Mouse (Mus musculus): ENCODE results near the gene Dffa. TPM values are rescaled to one million over a fixed set of nuclear protein-coding genes. Genes with fewer than 3 reads are reported as not detected.

Gene Dffa
- 30.6 and 33.8 TPM in 2 replicates for polyA plus RNA-seq (2016; fragmentation: Nextera tagmentation; extraction: Ambion mirVana)

GRCm38 (mm10) chr4:149103875-149104561 is at the start of gene Dffa:
Dffa (plus strand) TSS chr4:149104146.
- WGBS, result under 1% methylated on average over 35 of the region's 35 CpGs
- peak; percentile 90 for DNase-seq (ENCODE audit: low spot score)
- peaks cover 11% of the 10 kb centered on the region for H3K4me1 ChIP-seq
- peak within 1 kb of the TSS; percentile 72 for H3K4me3 ChIP-seq
- H3K9me3 ChIP-seq (replicated peaks), result no peaks in the 10 kb centered on the region
- H3K27ac ChIP-seq, result peak within 1 kb of the TSS; percentile 56; the same call in 1 of the 2 replicates
- peaks cover 20% of the 10 kb centered on the region for H3K36me3 ChIP-seq
- H3K27me3 ChIP-seq (ENCODE audit: low read depth, poor library complexity, severe bottlenecking), result no peaks in the 10 kb centered on the region

DNA sequence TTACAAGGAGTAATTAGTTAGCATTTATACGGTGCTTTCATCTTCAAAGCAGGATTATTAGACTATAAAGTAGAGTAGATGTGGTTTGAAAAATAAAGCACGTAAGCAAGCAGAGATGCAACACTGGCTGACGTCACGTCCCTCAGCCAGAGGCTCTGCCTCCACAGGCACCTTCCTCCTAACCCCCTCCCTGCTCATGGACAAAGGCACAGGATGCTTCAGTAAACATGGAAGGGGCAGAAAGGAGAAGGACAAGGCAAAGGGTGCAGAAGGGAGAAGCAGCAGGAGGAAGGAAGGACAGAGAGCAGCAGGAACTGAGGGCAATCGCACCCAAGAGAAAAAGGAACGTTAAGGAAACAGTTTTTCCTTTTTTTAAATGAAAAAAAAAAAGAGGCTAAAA is 48.1 kb upstream of the Dffa start:
- Histone ChIP-seq H3K27ac (no peak overlapping the region), H3K4me3 (no peak overlapping the region), H3K27me3 (ENCODE audit: low read depth, poor library complexity, severe bottlenecking) (no peaks in the 10 kb centered on the region), H3K36me3 (0 out of 2 replicates have a peak, but pooled peaks cover 9% of the 10 kb centered on the region), H3K4me1 (peaks cover 64% of the 10 kb centered on the region), H3K9me3 (replicated peaks) (no peaks in the 10 kb centered on the region)
- no peak for DNase-seq (ENCODE audit: low spot score)
- WGBS, result 67% methylated on average over 6 of the region's 6 CpGs

DNA sequence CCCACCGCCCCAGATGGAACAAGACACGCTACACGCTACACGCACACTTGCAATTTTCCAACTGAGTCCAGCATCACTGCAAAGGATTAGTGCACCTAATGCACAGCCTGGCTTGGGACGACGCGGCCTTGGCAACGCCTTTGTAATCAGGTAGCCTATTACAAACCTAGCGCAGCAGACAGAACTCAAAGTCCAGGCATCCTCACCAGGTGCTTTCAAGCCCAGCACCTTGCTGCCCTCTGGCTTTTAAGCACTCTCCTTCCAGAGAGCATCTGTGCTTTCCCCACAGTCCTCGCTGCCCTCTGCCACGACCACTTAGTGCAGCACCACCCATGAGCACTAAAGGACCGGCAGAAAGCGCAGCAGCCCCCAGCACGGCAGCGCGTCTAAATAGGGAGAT is 47.0 kb upstream of the Dffa start:
- H3K36me3 ChIP-seq, result 0 out of 2 replicates have a peak, but pooled peaks cover 6% of the 10 kb centered on the region
- peaks cover 70% of the 10 kb centered on the region for H3K4me1 ChIP-seq
- H3K27me3 ChIP-seq (ENCODE audit: low read depth, poor library complexity, severe bottlenecking), result no peaks in the 10 kb centered on the region
- 76% methylated on average over 16 of the region's 16 CpGs for WGBS
- H3K4me3 ChIP-seq, result no peak overlapping the region
- peak overlapping the region; percentile 46; the same call in 1 of the 2 replicates for H3K27ac ChIP-seq
- no peak for DNase-seq (ENCODE audit: low spot score)
- H3K9me3 ChIP-seq (replicated peaks), result no peaks in the 10 kb centered on the region

DNA sequence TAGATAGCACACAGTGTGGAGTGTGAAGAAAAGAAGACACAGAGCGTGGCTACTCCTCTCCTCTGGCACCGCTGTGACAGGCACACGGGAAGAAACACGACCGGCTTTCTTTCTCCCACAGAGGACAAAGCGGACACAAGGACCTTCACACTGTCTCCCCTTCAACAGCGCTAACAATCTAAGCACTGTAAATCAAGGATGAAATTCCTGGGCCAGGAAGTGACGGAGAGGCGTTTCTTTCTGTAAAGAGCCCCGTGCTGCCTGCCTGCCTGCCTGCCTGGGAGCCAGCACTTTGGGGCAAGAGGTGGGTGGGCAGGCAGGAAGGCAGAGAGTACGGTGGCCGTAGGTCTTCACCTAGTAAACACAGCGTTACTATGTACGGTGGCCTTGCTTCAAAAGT is 46.5 kb upstream of the Dffa start:
- Histone ChIP-seq H3K9me3 (replicated peaks) (no peaks in the 10 kb centered on the region), H3K4me1 (peaks cover 73% of the 10 kb centered on the region), H3K36me3 (0 out of 2 replicates have a peak, but pooled peaks cover 6% of the 10 kb centered on the region), H3K27me3 (ENCODE audit: low read depth, poor library complexity, severe bottlenecking) (no peaks in the 10 kb centered on the region), H3K4me3 (no peak overlapping the region), H3K27ac (peak overlapping the region; percentile 46)
- no peak for DNase-seq (ENCODE audit: low spot score)
- WGBS, result 42% methylated on average over 14 of the region's 14 CpGs

DNA sequence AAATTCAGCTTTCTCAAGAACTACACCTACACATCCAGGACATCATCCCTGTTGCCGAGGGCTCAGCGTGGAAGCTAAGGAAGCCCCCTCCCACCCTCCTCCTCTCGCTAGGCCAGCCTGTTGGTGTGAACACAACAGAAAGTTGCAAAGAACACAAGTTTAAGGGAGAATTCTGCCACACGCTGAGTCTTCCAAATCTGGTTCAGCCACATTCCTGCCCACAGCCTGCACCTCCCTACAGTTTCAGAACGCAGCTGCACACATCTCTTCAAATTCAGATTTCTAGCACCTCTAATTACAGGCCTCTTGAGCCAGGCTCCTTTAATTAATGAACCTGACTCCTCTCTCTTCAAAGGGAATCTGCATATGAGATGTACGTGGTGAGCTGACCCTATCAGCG is 45.6 kb upstream of the Dffa start:
- no peaks in the 10 kb centered on the region for H3K9me3 ChIP-seq (replicated peaks)
- H3K27ac ChIP-seq, result 0 out of 2 replicates have a peak overlapping the region, but pooled peaks have one; percentile 54
- WGBS, result 39% methylated on average over 7 of the region's 7 CpGs
- H3K27me3 ChIP-seq (ENCODE audit: low read depth, poor library complexity, severe bottlenecking), result no peaks in the 10 kb centered on the region
- DNase-seq (ENCODE audit: low spot score), result no peak
- no peak overlapping the region for H3K4me3 ChIP-seq
- H3K36me3 ChIP-seq, result 0 out of 2 replicates have a peak, but pooled peaks cover 6% of the 10 kb centered on the region
- H3K4me1 ChIP-seq, result peaks cover 81% of the 10 kb centered on the region

GRCm38 (mm10) chr4:149059713-149060112 is 44.2 kb upstream of the Dffa start:
- Histone ChIP-seq H3K9me3 (replicated peaks) (no peaks in the 10 kb centered on the region), H3K4me1 (peaks cover 81% of the 10 kb centered on the region), H3K4me3 (no peak overlapping the region), H3K27me3 (ENCODE audit: low read depth, poor library complexity, severe bottlenecking) (no peaks in the 10 kb centered on the region), H3K27ac (no peak overlapping the region), H3K36me3 (0 out of 2 replicates have a peak, but pooled peaks cover 2% of the 10 kb centered on the region)
- 90% methylated on average over 9 of the region's 9 CpGs for WGBS
- DNase-seq (ENCODE audit: low spot score), result no peak

DNA sequence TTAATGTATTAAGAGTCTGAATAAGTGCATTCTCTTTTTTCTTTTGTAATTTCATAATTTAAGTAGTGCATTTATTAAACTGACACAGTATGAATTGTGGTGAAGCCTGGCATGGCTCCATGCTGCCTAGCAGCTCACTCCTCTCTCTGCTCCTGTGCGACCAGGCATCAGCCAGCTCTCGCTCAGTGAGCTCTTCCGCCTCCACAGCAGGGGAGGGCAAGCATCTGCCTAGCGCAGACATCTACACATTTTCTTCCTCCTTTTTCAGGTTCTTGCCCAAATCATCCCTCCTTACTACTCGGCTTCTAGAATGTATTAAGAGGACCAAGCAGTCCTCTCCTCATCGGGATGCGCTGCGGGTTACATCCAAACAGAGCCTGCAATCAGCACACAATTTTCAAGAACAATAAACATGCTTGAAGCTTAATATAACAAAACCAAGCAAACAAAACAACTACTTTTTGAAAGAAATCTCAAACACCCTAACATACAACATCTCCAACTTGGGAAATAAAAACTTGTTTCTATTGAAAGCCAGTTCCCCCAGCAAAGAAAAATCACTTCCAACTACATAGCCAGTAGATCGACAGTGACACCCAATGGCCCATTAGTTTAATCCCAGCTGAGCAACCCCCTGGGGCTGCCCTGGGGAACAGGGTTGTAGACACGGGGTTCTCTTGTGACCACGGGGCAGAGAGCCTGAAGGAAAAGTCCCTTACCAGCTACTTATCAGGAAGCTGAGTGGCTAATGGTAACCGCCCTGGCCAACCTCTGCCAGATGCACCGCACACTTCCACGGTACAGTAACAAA is 43.1 kb upstream of the Dffa start:
- Histone ChIP-seq H3K4me1 (peaks cover 70% of the 10 kb centered on the region), H3K36me3 (0 out of 2 replicates have a peak, but pooled peaks cover 4% of the 10 kb centered on the region), H3K27ac (no peak overlapping the region), H3K27me3 (ENCODE audit: low read depth, poor library complexity, severe bottlenecking) (no peaks in the 10 kb centered on the region), H3K4me3 (no peak overlapping the region), H3K9me3 (replicated peaks) (no peaks in the 10 kb centered on the region)
- WGBS, result 52% methylated on average over 14 of the region's 14 CpGs
- no peak for DNase-seq (ENCODE audit: low spot score)

DNA sequence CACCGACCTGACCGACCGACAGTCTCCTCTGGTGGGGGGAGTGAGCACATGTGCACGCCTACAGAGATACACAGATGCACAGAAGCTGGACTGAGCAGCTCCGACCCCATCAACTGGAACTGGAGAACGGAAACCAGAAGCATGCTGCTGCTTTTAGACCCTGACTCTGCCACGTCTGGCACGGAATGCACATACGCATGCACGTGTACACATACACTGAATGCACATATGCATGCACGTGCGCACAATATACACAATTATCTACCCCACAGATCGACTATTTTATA is 42.6 kb upstream of the Dffa start:
- peaks cover 65% of the 10 kb centered on the region for H3K4me1 ChIP-seq
- H3K36me3 ChIP-seq, result peaks cover 5% of the 10 kb centered on the region; the same call in 1 of the 2 replicates
- DNase-seq (ENCODE audit: low spot score), result no peak
- H3K27me3 ChIP-seq (ENCODE audit: low read depth, poor library complexity, severe bottlenecking), result no peaks in the 10 kb centered on the region
- WGBS, result 82% methylated on average over 13 of the region's 13 CpGs
- no peak overlapping the region for H3K27ac ChIP-seq
- H3K9me3 ChIP-seq (replicated peaks), result no peaks in the 10 kb centered on the region
- H3K4me3 ChIP-seq, result no peak overlapping the region

DNA sequence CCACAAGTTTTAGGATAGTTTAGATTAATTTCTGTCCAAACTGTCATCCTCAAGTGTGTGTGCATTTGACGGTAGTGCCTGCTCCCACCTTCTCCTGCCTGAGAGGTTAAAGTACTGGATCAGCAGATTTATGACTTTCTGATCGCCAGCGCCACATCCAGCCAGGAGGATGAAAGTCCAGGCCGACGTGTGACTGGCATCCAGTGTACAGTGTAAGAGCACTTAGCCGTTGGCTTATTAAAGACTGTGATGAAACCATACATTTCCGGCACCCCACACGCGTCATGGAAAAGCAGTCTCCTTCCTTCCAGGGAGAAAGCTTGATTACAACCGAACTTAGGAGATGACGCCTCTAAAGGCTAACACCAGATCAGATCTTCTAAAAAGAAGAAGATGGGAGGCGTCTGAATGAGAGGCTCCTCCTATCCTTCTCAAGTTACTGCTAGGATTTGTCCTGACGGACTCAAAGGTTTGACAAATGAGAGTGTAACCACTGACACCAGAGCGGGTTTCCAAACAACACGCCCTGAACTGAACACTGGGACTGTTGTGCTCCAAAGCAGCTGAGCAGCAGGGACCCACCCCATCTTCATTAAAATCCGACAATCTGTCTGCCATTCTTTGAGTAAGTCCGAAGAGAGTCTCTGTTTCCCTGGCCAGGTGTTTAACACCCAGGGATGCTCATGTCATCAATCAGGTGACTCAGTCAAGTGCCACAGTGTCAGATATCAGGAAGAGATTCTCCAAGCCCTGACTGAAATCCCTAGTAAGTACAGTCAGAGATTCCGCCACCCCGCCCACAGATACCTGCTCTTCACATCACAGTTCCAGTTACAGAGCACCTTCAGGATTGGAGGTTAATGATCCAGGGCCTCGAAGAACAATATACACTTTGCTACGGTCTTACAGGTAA is 41.3 kb upstream of the Dffa start:
- Histone ChIP-seq H3K27ac (no peak overlapping the region), H3K4me3 (no peak overlapping the region), H3K9me3 (replicated peaks) (no peaks in the 10 kb centered on the region), H3K4me1 (peaks cover 55% of the 10 kb centered on the region), H3K27me3 (ENCODE audit: low read depth, poor library complexity, severe bottlenecking) (no peaks in the 10 kb centered on the region), H3K36me3 (peaks cover 16% of the 10 kb centered on the region; the same call in 1 of the 2 replicates)
- no peak for DNase-seq (ENCODE audit: low spot score)
- 39% methylated on average over 21 of the region's 21 CpGs for WGBS

DNA sequence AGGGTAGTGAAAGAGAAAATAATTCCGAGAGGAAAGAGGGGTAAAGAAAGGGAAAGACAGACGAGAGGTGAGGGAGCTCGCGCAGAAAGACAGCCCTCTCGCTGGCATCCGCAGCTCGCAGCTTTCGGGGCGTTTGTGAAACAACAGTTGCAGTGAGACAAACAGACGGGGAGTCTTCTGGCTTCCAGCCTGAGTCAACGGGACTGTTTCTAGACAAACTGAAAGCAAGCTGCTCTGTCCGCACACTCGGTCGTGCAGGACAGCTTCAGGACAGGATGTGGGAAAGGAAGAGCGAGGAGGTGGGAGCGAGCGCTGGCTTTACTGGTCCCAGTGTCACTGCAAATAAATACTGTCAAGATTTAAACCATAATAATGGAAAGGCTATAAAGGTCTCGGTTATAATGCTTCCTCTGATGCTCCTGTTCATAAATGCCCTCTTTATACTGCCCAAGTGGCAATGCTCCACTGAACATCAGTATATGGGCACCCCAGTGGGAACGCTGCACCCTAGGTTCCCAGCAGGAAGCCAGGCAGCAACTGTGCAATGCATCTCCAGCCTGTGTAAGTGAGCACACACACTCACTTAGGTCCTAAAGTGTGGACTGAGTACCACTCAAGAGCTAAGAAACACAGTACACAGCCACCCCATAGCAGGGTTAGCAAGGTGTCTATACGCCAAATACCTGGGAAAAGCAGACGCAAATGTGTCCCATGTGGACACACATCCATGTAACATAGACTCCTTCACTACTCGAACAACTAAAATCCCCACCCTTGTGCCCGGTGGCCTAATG is 39.7 kb upstream of the Dffa start:
- H3K27ac ChIP-seq, result no peak overlapping the region
- peaks cover 26% of the 10 kb centered on the region for H3K36me3 ChIP-seq
- H3K4me1 ChIP-seq, result peaks cover 39% of the 10 kb centered on the region
- H3K27me3 ChIP-seq (ENCODE audit: low read depth, poor library complexity, severe bottlenecking), result no peaks in the 10 kb centered on the region
- no peaks in the 10 kb centered on the region for H3K9me3 ChIP-seq (replicated peaks)
- no peak overlapping the region for H3K4me3 ChIP-seq
- DNase-seq (ENCODE audit: low spot score), result no peak
- 90% methylated on average over 23 of the region's 23 CpGs for WGBS

DNA sequence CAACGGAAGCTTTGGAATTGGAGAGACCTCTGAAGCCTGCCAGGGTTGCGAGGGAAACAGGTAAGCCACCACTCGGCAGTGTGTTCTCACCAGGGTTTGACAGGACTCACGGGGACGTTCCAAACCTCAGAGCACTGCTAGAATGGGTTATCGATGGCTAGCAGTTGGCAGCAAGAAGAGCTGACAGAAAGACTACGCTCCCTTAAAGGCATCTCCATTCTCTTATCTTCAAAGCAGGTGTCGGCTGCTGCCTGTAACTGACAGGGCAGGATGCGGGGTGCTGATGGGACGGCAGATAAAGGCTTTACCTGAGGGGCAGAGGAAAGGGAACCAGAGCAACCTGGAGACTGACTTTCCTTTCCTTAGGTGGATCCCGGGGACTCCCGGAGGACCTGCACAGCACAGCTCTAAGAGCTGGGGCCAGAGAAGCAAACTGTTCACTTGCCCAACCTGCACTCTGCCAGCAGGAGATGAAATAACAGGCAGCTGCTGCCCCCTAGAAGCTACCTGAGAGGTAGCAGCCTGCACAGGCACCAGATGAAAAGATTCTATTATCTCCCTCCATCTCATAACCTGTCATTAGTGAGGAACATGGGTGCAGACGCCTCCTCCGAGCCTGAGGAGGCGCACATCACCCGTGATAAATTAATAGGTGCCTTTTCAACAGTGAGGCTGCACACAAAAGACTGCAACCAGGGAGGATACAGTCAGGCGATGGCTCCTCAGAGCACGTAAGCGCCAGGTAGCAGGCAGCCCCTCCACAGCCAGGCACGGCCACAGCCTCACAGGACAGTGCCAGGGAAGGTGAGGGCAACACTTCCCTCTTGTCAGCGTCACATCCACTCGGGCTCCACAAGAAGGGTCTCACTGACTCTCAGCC is 37.0 kb upstream of the Dffa start:
- peaks cover 37% of the 10 kb centered on the region for H3K36me3 ChIP-seq
- H3K27me3 ChIP-seq (ENCODE audit: low read depth, poor library complexity, severe bottlenecking), result no peaks in the 10 kb centered on the region
- no peak overlapping the region for H3K4me3 ChIP-seq
- DNase-seq (ENCODE audit: low spot score), result no peak
- no peaks in the 10 kb centered on the region for H3K9me3 ChIP-seq (replicated peaks)
- H3K4me1 ChIP-seq, result peaks cover 39% of the 10 kb centered on the region
- no peak overlapping the region; the same call in 1 of the 2 replicates for H3K27ac ChIP-seq
- WGBS, result 84% methylated on average over 22 of the region's 22 CpGs

Data from limb, embryonic 10.5 days (tissue).